Mouse (Mus musculus) embryonic facial prominence, embryonic 14.5 days (tissue): ENCODE results near the gene Tctn3. TPM values are rescaled to one million over a fixed set of nuclear protein-coding genes. Genes with fewer than 3 reads are reported as not detected.

Experiments used
- ATAC-seq: fragments of 200-750 bp; cut with Nextera tagmentation; 2 replicates; pipeline ENCODE4 v1.8.0; 2017; ENCODE audit warnings: low read depth, moderate number of reproducible peaks, moderate TSS enrichment
- DNase-seq: peaks from one replicate; pipeline ENCODE4 v3.0.0-alpha.2; 2015; ENCODE audit warnings: low spot score
- H3K27ac ChIP-seq: fragments of 300-500 bp; sonication (generic); replicated peaks from 2 replicates; pipeline ENCODE4 v1.5.1; 2014; ENCODE audit warnings: low read depth, mild to moderate bottlenecking, low read length, moderate library complexity
- H3K27me3 ChIP-seq: fragments of 300-500 bp; sonication (generic); replicated peaks from 2 replicates; pipeline ENCODE4 v1.6.1; 2014; ENCODE audit warnings: low read length; ENCODE audit not compliant: control insufficient read depth, insufficient read depth
- H3K36me3 ChIP-seq: fragments of 300-500 bp; sonication (generic); 2 replicates; pipeline ENCODE4 v1.6.1; 2014; ENCODE audit warnings: low read length, mixed read lengths; ENCODE audit not compliant: control insufficient read depth, insufficient read depth
- H3K4me1 ChIP-seq: fragments of 300-500 bp; sonication (generic); 2 replicates; pipeline ENCODE4 v1.6.1; 2014; ENCODE audit warnings: antibody characterized with exemption, low read length; ENCODE audit not compliant: control insufficient read depth, insufficient read depth
- H3K4me2 ChIP-seq: fragments of 300-500 bp; sonication (generic); 2 replicates; pipeline ENCODE4 v1.6.1; 2014; ENCODE audit warnings: low read depth, mild to moderate bottlenecking, low read length, moderate library complexity, mixed read lengths
- H3K4me3 ChIP-seq: fragments of 300-500 bp; sonication (generic); 2 replicates; pipeline ENCODE4 v1.5.1; 2014; ENCODE audit warnings: low read depth, mild to moderate bottlenecking, low read length
- H3K9ac ChIP-seq: fragments of 300-500 bp; sonication (generic); 2 replicates; pipeline ENCODE4 v1.6.1; 2014; ENCODE audit warnings: low read depth, mild to moderate bottlenecking, low read length, moderate library complexity, mixed read lengths
- H3K9me3 ChIP-seq: fragments of 300-500 bp; sonication (generic); 2 replicates; pipeline ENCODE4 v1.6.1; 2016; ENCODE audit warnings: low read length; ENCODE audit not compliant: control insufficient read depth
- WGBS: fragments of 180-500 bp; shearing (Covaris S2); extraction: QIAGEN DNeasy Blood & Tissue Kit; methylation state at CpG from one replicate; pipeline ENCODE4 v1.1.7; 2014; 5-methylcytosine and 5-hydroxymethylcytosine counted together
- polyA plus RNA-seq: library from polyadenylated mRNA; unstranded; fragments of >200 nt; fragmentation: Nextera tagmentation; extraction: Ambion mirVana; gene quantifications from 2 replicates; pipeline ENCODE4 v1.2.1, GENCODE M21; 2014

The Tctn3 gene
- polyA plus RNA-seq, 1 experiment from 2014 or later = 10.5 TPM

- Histone ChIP-seq H3K4me2 (no peak overlapping the region), H3K27me3 (no peaks in the 10 kb centered on the region), H3K27ac (peak overlapping the region; percentile 4), H3K36me3 (no peaks in the 10 kb centered on the region), H3K4me3 (no peak overlapping the region), H3K4me1 (peaks cover 24% of the 10 kb centered on the region), H3K9ac (no peak overlapping the region), H3K9me3 (no peaks in the 10 kb centered on the region)
- DNase-seq = peak; percentile 82
- ATAC-seq = peak; percentile 53; the same call in 1 of the 2 replicates
- WGBS = 38% methylated on average over 9 of the region's 9 CpGs
These were observed 35.5 kb upstream of the Tctn3 start for GRCm38 (mm10) chr19:40647319-40648158.

GRCm38 (mm10) chr19:40646379-40646778, 34.3 kb upstream of the Tctn3 start:
- H3K36me3 ChIP-seq = no peaks in the 10 kb centered on the region
- no peak overlapping the region for H3K4me3 ChIP-seq
- no peak overlapping the region for H3K9ac ChIP-seq
- no peak overlapping the region for H3K27ac ChIP-seq
- DNase-seq (no peak), ATAC-seq (no peak)
- no peaks in the 10 kb centered on the region for H3K9me3 ChIP-seq
- peaks cover 24% of the 10 kb centered on the region for H3K4me1 ChIP-seq
- no peaks in the 10 kb centered on the region for H3K27me3 ChIP-seq
- WGBS = 38% methylated on average over 6 of the region's 6 CpGs
- no peak overlapping the region for H3K4me2 ChIP-seq

- ATAC-seq (no peak), DNase-seq (no peak)
- H3K36me3 ChIP-seq = no peaks in the 10 kb centered on the region
- peaks cover 12% of the 10 kb centered on the region for H3K4me1 ChIP-seq
- WGBS = 89% methylated on average over 1 of the region's 1 CpGs
- H3K9ac ChIP-seq = no peak overlapping the region
- no peak overlapping the region for H3K4me3 ChIP-seq
- no peak overlapping the region for H3K4me2 ChIP-seq
- no peaks in the 10 kb centered on the region for H3K9me3 ChIP-seq
- H3K27ac ChIP-seq = no peak overlapping the region
- H3K27me3 ChIP-seq = no peaks in the 10 kb centered on the region
These were observed 31.8 kb upstream of the Tctn3 start for GRCm38 (mm10) chr19:40643846-40644245.

GRCm38 (mm10) chr19:40640799-40641198, 28.8 kb upstream of the Tctn3 start:
- Histone ChIP-seq H3K4me2 (no peak overlapping the region), H3K4me1 (no peaks in the 10 kb centered on the region), H3K27me3 (no peaks in the 10 kb centered on the region), H3K27ac (no peak overlapping the region), H3K9me3 (no peaks in the 10 kb centered on the region), H3K9ac (no peak overlapping the region), H3K4me3 (no peak overlapping the region), H3K36me3 (no peaks in the 10 kb centered on the region)
- ATAC-seq = no peak
- 76% methylated on average over 2 of the region's 2 CpGs for WGBS
- no peak for DNase-seq

- Histone ChIP-seq H3K4me3 (no peak overlapping the region), H3K9ac (no peak overlapping the region), H3K36me3 (no peaks in the 10 kb centered on the region), H3K4me1 (no peaks in the 10 kb centered on the region), H3K27ac (no peak overlapping the region), H3K27me3 (no peaks in the 10 kb centered on the region), H3K4me2 (no peak overlapping the region), H3K9me3 (no peaks in the 10 kb centered on the region)
- DNase-seq (no peak), ATAC-seq (no peak)
- WGBS = 87% methylated on average over 11 of the region's 11 CpGs
These were observed 27.8 kb upstream of the Tctn3 start for GRCm38 (mm10) chr19:40639729-40640304.

- no peaks in the 10 kb centered on the region for H3K9me3 ChIP-seq
- H3K36me3 ChIP-seq = no peaks in the 10 kb centered on the region
- ATAC-seq (no peak), DNase-seq (no peak)
- 78% methylated on average over 5 of the region's 5 CpGs for WGBS
- H3K9ac ChIP-seq = no peak overlapping the region
- H3K4me2 ChIP-seq = no peak overlapping the region
- no peak overlapping the region for H3K4me3 ChIP-seq
- H3K4me1 ChIP-seq = no peaks in the 10 kb centered on the region
- H3K27me3 ChIP-seq = no peaks in the 10 kb centered on the region
- no peak overlapping the region for H3K27ac ChIP-seq
These were observed 26.5 kb upstream of the Tctn3 start for GRCm38 (mm10) chr19:40638582-40638981.

GRCm38 (mm10) chr19:40637601-40638000, 25.6 kb upstream of the Tctn3 start:
- H3K4me3 ChIP-seq = no peak overlapping the region
- H3K27me3 ChIP-seq = no peaks in the 10 kb centered on the region
- no peaks in the 10 kb centered on the region for H3K36me3 ChIP-seq
- no peaks in the 10 kb centered on the region for H3K4me1 ChIP-seq
- H3K9ac ChIP-seq = no peak overlapping the region
- no peak overlapping the region; the same call in 1 of the 2 replicates for H3K27ac ChIP-seq
- no peak overlapping the region for H3K4me2 ChIP-seq
- ATAC-seq (no peak), DNase-seq (no peak)
- WGBS = 85% methylated on average over 7 of the region's 7 CpGs
- no peaks in the 10 kb centered on the region for H3K9me3 ChIP-seq

GRCm38 (mm10) chr19:40637091-40637490, 25.1 kb upstream of the Tctn3 start:
- peak; percentile 30 for DNase-seq
- Histone ChIP-seq H3K36me3 (no peaks in the 10 kb centered on the region), H3K4me1 (no peaks in the 10 kb centered on the region), H3K4me2 (no peak overlapping the region), H3K27ac (no peak overlapping the region; the same call in 1 of the 2 replicates), H3K9ac (no peak overlapping the region), H3K9me3 (no peaks in the 10 kb centered on the region), H3K27me3 (no peaks in the 10 kb centered on the region), H3K4me3 (no peak overlapping the region)
- 56% methylated on average over 4 of the region's 4 CpGs for WGBS
- no peak for ATAC-seq

- Histone ChIP-seq H3K27ac (no peak overlapping the region), H3K9ac (no peak overlapping the region), H3K27me3 (no peaks in the 10 kb centered on the region), H3K4me3 (no peak overlapping the region), H3K4me1 (no peaks in the 10 kb centered on the region), H3K4me2 (no peak overlapping the region), H3K36me3 (no peaks in the 10 kb centered on the region), H3K9me3 (no peaks in the 10 kb centered on the region)
- WGBS = 50% methylated on average over 1 of the region's 1 CpGs
- DNase-seq = no peak
- no peak for ATAC-seq
These were observed 21.1 kb upstream of the Tctn3 start for GRCm38 (mm10) chr19:40633144-40633543.
